Mouse (Mus musculus): Measurements from ENCODE around the gene Dock7.

Dock7 gene

DNA sequence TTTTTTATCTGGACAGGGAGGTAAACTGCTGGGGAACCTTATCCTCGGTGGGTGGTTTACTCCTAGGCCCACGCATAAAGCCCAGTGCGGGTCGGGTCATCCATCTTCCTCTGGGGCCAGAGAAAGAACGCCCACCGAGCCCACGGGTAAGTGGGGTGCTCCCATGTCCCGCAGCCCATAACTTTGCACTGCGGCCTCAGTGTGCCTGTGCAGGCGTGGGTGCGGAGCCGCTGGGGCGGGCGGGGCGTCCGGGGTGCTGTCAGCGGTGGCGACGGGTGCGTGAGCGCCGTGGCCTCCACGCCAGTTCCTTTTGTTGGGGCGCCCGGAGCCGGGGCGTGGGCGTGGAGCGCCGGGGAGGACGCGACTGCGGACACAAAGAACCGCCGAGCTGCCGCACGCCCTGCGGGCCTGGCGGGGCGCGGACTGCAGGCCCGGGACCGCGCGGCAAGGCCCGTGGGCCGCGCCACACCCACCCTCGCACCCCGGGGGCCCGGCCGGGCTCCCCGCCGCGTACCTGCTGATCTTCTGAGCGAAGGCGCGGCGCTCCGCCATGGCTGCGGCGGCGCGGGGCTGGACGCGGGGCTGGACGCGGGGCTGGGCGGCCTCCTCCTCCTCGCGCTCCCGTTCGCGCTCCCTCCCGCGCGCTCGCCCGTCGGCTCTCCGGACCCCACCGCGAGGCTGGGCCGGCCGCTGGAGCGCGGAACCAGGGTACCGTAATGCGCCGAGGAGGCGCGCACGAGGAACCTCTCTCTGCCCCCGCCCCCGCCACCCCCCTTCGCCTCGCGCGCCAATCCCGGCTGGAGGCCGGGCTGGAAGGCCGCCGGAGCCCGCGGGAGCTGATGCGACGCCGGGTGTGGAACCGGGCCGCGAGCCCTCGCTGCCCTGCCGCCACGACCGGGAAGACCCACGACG lies at the start of gene Dock7:
Gene Dock7, minus strand, starts transcription at position 705 of the 912 bp plus-strand sequence.
- DNase-seq (ENCODE audit: low spot score) = peak; percentile 87

DNA sequence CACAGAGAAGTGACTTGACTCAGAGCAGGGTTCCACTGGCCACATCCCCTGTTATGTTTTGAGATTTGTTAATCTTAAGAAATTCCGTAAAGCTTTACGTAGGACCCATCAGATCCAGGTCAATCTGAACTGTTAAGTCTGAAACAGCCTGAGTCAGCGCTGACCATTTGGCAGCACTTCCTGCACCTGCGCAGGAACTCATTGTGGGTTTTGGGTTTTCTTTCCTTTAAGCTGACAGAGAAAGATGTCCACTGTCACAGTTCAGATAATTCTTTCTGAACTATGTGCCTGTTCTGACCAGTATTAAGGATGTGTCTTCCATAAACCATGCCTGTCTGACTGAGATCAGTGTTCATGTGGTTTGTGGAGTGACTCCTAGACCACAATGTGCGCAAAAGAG lies 48.2 kb upstream of the Dock7 start:
- DNase-seq (ENCODE audit: low spot score) = no peak

DNA sequence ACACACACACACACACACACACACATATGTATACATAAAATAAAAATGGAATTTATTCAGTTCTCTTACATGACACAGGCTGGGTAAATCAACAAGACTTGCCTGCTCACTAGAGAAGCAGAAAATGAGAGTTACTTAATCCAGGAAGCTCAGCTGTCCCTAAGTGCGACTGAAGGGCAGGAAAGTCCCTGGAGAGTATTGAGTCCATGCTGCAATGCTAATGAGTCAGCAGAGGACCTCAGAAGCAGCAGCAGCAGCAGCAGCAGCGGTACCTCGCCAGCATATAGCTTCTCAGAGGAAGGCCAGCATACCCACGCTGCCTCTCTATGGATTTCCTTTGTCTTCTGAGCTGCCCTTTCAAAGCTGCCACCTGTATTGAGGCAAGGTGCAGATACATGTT lies 42.8 kb upstream of the Dock7 start:
- DNase-seq (ENCODE audit: low spot score) = no peak

DNA sequence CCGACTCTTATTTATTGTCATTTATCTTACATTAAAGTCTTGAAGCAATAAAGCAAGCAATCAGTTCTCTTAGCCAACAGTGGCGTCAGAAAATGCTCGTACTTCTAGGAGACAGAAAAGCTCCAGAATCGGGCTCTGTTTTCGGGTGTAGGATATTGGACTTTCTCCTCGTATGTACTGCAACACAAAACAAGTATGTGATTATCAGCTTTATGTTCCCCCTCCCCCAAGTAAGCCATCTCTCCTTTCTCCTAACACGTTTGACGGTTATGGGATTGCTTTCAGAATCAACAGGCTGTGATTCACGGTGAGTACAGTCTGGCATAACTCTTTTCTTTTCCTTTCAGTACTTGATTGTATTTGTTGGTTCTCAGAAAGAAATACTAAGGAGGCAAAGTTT lies 42.3 kb upstream of the Dock7 start:
- no peak for DNase-seq (ENCODE audit: low spot score)

DNA sequence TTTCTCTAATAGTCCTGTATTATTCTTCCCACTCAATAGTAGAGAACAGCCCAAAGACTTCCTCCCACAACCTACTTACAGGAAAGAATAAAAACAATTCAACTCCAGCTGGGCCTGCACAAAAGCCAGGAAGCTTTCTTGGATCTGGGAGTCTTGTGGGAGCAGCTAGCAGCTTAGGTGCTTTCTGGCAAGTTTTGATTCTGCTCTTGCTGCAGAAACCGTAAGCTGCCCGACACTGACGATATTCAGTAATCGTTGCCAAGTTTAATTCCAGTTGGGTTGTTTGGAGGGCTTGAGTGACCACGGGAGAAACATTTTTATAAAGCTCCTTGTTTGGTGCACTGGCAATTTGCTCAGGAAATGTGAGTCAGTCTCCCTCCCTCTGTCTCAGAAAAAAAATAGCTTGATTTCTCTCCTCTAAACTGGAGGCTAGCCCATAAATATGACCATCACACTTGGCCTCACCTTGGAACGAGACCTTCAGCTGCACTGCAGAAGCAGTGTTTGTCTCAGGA lies 40.8 kb upstream of the Dock7 start:
- DNase-seq (ENCODE audit: low spot score) = peak; percentile 25

DNA sequence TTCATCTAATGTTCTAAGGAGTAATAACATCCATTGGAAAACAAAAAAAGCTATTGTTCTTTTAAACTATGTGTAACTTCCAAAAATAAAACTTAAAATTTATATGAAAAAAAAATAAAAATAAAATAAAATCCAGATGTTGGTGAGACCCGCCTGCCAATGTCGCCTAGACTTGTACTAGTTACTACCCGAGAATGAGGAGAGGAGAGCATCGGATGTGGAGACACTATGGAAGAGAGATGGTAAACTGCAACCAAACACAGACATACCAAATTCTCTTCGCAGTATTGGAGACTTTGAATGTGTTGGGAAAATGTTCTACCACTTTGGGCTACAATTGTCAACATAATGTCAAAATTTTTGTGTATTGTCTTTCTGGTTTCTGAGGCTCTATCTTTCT lies 40.2 kb upstream of the Dock7 start:
- no peak for DNase-seq (ENCODE audit: low spot score)

DNA sequence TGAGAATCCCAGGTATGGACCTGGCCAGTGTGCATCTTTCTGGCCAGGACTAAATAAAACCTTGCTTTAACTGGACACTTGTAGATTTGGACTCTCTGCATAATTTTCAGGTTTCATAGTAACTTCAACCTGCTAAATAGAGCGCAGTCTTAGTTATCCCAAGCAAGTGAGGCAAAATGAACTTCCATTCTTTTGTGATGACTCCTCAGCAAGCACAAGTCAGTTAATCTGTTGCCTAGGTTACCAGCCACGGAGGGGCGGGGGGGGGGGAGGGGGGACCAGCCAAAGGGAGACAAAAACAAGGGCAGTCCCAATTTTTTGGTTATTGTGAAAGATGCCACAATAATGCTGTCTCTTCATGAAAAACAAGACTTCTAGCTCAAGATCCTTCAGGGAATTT lies 39.7 kb upstream of the Dock7 start:
- DNase-seq (ENCODE audit: low spot score) = no peak

DNA sequence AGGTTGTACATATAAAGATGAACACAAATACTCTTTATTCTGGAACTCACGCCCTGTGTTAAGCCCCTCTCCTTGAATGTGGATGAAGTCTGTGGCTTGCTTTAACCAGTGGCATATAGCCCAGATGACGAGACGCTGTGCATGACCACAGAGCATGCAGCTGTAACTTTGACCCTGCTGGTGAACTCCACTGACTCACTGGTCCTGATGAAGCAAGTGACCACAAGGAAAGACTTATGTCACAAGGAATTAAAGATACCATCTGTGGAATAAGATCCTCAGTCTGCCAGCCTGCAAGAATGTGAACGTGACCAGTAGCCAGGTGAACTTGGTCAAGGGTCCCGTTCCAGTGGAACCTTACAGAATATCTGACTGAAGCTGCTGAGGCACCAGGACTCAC lies 37.8 kb upstream of the Dock7 start:
- no peak for DNase-seq (ENCODE audit: low spot score)

DNA sequence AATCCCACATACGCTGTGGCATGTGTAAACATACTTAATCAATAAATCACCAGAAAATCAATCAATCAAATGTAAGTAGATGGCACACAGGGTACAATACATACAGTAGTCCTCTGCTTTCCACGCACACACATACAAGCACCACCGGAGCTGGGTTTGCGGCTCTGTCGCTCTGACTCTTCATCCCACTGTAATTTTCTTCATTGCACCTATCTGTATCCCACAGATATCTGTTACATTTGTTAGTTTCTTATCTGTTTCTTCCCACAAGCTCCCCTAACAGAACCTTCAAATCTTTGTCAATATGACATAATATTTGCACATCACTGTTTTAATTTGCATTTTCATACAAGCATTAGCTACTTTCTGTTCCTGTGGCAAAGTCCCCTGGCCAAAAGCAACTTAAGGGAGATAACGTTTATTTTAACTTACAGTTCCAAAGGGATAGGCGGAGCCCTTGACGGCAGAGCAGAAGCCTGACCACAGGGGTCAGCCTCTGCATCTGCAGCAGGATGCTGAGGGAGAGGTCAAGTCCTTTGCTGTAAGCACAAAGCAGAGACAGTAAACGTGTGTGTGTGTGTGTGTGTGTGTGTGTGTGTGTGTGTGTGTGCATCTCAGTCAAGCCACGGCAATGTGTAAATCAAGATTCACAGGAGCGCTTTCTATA lies 36.1 kb upstream of the Dock7 start:
- no peak for DNase-seq (ENCODE audit: low spot score)

DNA sequence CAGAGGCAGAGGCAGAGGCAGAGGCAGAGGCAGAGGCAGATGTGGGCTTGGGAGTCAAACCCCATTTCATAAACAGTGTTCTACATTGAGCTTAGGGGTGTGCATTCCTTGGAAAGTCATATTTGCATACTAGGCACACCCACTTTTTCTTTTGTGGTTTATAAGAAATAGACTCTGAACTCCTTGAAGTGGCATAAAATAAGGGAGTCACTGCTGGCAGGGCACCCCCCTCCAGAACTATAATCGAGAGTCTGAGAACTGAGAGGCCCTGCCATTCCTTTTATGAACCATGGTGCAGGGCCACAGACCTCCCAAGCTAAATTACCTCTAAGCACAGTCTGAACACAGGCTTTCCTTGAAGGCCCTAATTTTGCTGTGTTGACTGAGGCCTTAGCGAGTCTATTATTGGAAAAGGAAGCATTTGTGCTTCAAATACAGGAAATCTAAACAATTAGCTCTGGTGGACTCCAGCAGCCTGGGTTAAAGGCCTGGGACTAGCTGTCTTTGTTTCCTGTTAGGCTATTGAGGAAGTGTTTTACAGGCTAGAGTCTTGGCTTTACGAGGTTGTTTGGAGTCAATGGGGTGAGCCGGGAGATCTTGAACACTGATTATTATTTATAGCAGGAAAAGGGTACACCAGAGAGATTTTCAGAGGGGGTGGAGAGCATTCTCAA lies 31.3 kb upstream of the Dock7 start:
- DNase-seq (ENCODE audit: low spot score) = no peak

DNA sequence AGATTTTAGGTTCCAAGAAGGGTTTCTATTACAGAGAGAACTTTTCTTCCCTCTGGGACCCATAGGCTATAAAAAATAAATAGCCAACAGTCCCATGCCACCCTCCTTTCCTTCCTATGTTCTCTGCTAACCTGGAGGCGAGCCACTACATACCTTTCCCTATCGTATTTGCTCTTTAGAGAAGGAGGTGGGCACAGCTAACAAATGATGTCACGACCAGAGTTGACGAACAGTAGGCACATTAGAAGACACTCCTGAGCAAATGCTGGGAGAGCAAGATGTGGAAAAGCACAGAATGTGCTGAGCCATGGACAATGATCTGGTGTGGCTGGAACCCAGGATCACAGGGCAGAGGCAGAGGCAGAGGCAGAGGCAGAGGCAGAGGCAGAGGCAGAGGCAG lies 30.7 kb upstream of the Dock7 start:
- DNase-seq (ENCODE audit: low spot score) = no peak

DNA sequence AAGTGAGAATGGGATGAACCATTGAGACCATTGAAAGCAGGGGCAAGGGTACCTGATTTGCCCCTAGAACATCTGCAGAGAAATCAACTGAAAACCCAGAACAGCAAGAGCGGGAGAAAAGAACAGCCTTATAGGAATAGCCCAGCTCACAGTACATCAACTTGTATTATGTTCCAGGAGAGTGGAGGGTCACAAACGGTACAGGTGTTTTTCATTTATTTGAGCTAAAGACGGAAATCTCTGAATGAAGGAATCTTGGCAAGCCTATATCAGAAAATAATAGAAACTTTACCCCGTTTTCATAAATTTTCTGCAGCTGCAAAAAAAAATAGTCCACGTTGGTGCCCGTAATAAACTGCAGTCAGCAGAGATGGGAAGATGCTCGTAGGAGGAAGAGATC lies 22.6 kb upstream of the Dock7 start:
- no peak for DNase-seq (ENCODE audit: low spot score)

DNA sequence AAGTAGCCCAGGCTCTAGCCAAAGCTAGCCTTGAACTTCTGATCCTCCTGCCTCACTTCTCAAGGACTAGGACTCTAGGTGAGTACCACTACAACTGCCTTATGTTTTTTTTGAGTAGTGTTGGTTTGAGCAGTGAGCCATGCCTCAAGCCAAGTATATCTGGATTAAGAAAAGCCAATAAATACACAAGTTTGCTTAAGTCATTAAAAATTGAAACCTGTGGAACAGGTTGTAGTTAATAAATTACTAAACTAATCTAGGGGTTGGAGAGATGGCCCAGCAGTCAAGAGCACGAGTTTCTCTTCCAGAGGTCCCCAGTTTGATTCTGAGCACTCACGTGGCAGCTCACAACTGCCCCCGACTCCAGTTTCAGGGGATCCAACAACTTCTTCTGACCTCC lies 20.9 kb upstream of the Dock7 start:
- no peak for DNase-seq (ENCODE audit: low spot score)

DNA sequence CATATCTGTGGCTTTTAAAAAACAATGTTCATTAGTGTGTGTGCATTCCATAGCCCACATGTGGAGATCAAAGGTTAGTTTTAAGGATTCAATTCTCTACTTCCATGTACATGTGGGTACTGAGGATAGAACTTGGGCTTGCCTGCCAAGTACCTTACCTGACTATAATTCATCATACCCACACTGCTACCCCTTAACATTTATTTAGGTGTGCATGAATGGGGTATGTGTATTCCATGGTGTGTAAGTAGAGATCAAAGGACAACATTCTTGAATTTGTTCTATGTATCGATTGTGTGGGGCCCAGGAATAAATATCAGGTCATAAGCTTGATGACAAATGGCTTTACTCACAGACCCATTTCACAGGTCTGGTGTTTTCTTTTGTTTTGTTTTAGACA lies 20.5 kb upstream of the Dock7 start:
- DNase-seq (ENCODE audit: low spot score) = no peak

DNA sequence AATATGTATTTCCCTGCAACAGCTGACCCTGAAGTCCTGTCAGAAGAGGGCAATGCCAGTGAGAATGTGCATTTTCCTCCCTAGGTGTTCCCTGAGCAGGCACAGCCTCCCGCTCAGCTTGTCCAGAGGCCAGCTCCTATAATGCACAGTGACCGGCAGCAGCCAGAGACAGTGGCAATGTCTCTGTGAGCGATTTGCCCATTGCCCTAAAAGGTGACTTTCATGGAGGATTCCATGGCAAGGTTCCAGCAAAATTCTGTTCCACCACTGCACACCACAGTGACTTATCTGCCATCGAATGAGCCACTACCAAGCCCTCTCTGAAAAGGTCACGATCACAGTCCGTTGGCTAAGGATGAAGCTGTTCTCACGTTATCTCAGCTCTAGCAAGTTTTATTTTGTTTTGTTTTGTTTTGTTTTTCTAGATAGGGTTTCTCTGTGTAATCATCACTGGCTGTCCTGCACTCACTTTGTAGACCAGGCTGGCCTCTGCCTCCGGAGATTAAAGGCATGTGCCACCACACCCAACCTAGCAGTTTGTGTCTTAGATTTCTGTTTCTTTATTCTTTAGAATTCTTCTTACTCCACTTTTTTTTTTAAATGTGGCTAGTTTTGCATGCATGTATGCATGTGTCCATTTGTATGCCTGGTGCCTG lies 17.4 kb upstream of the Dock7 start:
- DNase-seq (ENCODE audit: low spot score) = no peak

DNA sequence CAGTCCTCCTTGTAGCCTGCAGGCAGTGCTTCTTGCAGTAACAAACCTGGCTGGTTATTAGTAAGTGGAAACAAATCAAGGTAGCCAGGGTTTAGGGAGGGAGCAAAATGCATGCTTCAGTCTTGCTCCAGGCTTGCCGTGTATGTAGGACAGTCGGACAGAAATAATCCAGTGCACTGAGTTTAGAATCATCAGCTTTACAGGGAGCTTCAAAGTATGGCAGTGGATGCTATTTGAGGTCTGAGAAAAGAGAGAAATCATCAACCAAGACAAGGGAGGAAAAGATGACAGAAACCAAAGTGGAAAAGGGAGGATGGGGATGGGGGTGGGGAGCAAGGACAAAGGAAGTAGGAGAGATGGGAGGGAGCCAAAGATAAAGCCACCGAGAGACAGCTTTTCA lies 13.8 kb upstream of the Dock7 start:
- DNase-seq (ENCODE audit: low spot score) = no peak

DNA sequence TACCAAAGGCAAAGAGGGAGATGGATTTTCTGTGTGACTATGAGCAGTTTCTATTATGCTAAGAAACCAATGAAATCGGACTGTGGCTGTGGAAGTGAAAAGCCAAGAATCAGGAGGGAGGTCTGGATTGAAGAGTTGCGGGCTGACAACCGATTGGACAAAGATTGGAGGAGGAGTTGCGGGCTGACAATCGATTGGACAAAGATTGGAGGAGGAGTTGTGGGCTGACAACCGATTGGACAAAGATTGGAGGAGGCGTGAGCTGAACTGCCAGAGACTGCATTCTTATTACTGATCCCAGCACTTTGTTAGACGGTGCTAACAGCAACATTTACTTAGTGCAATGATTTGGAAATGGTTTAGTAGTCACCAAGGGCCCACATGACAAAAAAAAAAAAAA lies 12.6 kb upstream of the Dock7 start:
- DNase-seq (ENCODE audit: low spot score) = no peak

DNA sequence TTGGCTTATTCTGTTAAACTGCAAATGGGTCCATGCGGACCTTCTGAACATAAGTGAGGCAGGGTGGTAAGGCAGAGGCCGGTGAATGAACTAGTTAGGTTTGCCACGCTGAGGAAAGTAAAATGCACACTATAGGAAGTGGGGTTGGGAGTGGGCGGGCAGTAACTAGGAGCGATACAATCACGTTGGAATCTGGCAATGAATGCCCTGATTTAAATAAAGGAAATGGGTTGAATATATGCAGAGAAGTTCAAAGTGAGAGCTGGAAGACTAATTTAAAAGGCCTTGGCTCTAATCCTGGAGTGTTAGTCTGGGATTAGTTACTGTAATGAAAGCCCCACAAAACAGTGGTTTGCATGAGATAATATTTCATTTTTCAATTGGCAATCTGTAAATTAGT lies 12.0 kb upstream of the Dock7 start:
- DNase-seq (ENCODE audit: low spot score) = no peak

DNA sequence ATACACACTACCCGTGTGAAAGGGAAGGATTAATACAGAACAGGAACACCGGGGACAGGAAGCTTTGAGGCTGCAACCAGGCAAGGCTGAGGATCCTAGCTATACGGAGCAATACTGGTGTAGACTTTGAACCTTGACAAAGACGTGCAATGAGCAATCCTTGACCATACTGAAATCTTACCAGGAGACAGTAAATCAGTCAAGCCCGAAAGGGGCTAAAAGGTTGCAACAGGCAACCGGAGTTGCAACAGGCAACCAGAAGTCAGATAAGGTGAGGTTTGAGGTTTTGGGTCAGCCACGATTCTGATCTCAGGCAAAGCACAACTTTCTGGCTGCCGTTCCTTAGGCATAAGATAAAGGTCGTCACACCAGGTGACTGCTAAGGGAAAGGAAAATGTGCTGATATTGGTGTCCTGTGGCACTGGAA lies 10.5 kb upstream of the Dock7 start:
- DNase-seq (ENCODE audit: low spot score) = peak; percentile 26

DNA sequence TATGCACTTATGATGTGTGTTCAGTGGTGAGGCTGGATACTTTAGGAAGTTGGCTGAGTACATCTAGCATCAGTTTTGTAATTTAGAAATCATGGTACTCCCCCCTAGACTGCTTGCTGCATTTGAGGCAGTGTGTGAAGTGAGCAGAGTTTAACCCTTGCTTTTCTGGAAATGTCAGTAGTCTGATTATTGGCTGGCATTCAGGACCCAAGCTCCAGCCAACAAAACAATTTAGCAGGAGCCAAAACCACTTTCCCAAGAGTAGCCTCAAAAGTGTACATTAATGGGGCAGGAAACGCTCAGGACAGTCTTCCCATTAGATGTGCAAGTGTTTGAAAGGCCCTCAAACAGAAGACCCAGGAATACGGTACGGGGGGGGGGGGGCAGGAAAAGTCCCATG lies 2.8 kb upstream of the Dock7 start:
- no peak for DNase-seq (ENCODE audit: low spot score)

DNA sequence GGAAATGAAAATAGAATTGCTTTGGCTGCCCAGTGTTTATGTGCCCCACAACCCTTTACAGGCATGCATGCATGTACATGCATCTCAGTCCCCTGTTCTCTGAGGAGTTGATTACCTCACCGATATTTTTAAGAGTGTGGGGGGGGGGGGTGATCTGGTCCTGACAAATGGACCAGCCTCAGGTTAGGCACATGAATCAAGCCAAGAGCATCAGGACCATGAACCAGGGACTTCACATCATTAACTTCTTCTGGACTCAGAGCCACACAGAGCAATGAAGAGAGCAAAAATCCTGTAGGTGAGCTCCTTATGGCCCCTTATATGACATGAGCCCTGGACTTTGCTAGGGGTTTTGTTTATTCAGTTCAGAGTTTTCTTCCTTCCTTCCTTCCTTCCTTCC lies 2.1 kb upstream of the Dock7 start:
- DNase-seq (ENCODE audit: low spot score) = no peak

DNA sequence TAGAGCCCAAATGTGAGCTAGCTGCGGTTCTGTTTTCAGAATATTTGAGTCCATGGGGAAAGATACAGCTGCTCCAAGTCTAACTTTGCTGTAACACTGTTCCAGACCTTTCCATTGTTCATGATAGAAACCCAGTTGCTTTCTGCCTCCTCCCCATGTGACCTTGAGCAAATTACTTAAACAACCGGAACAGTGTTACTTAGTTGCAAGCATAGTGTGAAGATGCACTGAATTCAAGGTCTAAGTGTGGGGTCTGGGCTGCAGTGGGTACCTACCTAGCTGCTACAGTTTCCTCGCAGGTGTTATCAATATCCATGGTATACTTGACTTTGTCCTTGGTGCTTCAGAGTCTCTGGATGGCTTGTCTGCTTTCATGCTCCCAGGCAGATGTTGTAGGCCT lies 1.3 kb upstream of the Dock7 start:
- DNase-seq (ENCODE audit: low spot score) = no peak

All from urinary bladder, postnatal 14 days (tissue).